Mouse (Mus musculus): ENCODE data around the gene Mcpt1.
"Not testable (repeated sequence)": the region's sequence is repeated elsewhere in the genome, so short reads cannot be mapped to it uniquely, and the experiment has no call there.

The Mcpt1 gene

GRCm38 (mm10) chr14:56017671-56018070 lies at the start of gene Mcpt1:
TSS of gene Mcpt1 (plus strand) at chr14:56017971.
- DNase-seq (ENCODE audit: low read depth, low spot score) = not testable (repeated sequence)

- DNase-seq (ENCODE audit: low read depth, low spot score) = not testable (repeated sequence)
These were observed 30.3 kb upstream of the Mcpt1 start for GRCm38 (mm10) chr14:55987464-55987863.

- DNase-seq (ENCODE audit: low read depth, low spot score) = no peak
These were observed 4.6 kb upstream of the Mcpt1 start for GRCm38 (mm10) chr14:56013147-56013546.

- no peak for DNase-seq (ENCODE audit: low read depth, low spot score)
These were observed 3.8 kb upstream of the Mcpt1 start for GRCm38 (mm10) chr14:56013924-56014323.

DNA sequence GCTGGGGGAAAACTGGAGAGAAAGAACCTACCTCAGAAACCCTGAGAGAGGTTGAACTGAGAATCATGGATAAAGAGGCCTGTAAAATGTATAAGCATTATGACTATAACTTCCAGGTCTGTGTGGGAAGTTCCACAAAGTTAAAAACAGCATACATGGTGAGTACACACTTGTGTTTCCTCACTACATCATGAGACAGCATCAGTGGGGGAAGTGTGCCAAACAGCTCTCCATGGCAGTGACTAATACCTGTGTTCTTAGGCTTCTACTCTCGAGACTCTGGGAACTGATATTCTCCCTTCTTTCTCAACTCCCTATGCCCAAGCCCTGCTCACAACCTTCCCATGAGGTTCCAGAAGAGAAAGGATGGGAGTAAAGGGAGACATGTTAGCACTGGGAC lies 1.7 kb downstream of the Mcpt1 start:
- no peak for DNase-seq (ENCODE audit: low read depth, low spot score)

- not testable (repeated sequence) for DNase-seq (ENCODE audit: low read depth, low spot score)
These were observed 3.5 kb downstream of the Mcpt1 start for GRCm38 (mm10) chr14:56021305-56021704.

GRCm38 (mm10) chr14:56030395-56030794 lies 12.6 kb downstream of the Mcpt1 start, which contains the start of gene Mcpt9:
TSS of gene Mcpt9 (minus strand) at chr14:56030495.
- DNase-seq (ENCODE audit: low read depth, low spot score) = not testable (repeated sequence)

GRCm38 (mm10) chr14:56034433-56034832 lies 16.7 kb downstream of the Mcpt1 start:
- no peak for DNase-seq (ENCODE audit: low read depth, low spot score)

GRCm38 (mm10) chr14:56041792-56042191 lies 24.0 kb downstream of the Mcpt1 start, which contains the start of gene Mcpt2:
TSS of gene Mcpt2 (plus strand) at chr14:56042041.
- DNase-seq (ENCODE audit: low read depth, low spot score) = not testable (repeated sequence)

GRCm38 (mm10) chr14:56055408-56055807 lies 37.6 kb downstream of the Mcpt1 start:
- no peak for DNase-seq (ENCODE audit: low read depth, low spot score)

DNA sequence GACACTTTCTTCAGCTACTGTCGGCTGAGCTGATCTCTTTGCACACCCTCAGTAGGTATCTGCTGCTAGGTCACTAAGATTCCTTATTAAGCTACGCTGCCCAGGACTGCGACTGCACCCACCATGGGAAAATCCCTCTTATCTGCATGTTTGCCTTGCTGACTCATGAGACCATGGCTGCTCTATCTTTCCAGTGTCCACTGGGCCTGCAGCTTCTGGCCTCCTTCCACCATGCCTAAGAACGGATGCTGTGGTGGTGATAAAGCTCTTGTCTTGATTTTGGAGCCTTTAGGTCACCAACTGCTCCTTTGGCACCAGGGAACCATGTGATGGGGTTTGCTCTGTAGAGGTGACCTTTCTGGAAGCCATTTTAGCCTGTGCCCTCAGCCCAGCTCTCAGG lies 40.0 kb downstream of the Mcpt1 start:
- DNase-seq (ENCODE audit: low read depth, low spot score) = no peak

GRCm38 (mm10) chr14:56062213-56062612 lies 44.4 kb downstream of the Mcpt1 start, which contains the start of gene Mcpt4:
TSS of gene Mcpt4 (minus strand) at chr14:56062313.
- not testable (repeated sequence) for DNase-seq (ENCODE audit: low read depth, low spot score)
